Mouse (Mus musculus): ENCODE measurements at regions not wholly inside any gene's neighbourhood (a gene's known extent, or its start where the extent isn't known, plus 50 kb on each side); places are given as distances from the start of the nearest gene placed in this dataset.

DNA sequence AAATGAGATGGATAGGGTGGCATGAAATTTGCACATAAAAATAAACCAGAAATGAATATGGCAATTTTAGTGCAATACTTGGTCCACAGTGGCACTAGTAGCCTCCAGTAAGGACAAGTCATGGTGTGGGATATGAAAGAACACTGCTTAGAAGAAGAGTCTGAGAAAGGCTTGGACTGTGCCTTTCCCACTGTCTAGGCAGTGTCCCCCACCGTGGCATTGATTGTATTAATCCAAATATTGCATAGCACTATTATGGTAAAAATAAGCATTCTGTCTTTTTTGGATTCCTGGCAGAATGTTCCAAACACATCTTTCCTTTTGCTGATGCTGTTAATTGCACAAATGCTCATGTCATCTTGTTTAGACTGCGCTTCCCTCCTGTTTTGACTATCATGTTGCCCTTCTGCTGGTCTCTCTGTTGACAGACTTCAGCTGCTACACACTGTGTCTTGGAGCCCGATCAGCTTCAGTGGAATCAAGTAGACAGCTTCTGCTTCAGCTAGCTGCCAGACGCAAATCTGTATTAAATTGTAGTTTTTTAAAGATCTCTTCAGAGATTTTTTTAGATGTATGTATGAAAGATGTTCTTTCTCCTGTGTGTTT is 186.2 kb upstream of the Robo2 start:
- no peak for DNase-seq

GRCm38 (mm10) chr16:74591896-74592295 is 180.3 kb upstream of the Robo2 start:
- DNase-seq, result no peak

- DNase-seq, result no peak
These were observed 171.2 kb upstream of the Robo2 start for GRCm38 (mm10) chr16:74582645-74583423.

- DNase-seq, result no peak
These were observed 136.7 kb upstream of the Robo2 start for GRCm38 (mm10) chr16:74548374-74548773.

DNA sequence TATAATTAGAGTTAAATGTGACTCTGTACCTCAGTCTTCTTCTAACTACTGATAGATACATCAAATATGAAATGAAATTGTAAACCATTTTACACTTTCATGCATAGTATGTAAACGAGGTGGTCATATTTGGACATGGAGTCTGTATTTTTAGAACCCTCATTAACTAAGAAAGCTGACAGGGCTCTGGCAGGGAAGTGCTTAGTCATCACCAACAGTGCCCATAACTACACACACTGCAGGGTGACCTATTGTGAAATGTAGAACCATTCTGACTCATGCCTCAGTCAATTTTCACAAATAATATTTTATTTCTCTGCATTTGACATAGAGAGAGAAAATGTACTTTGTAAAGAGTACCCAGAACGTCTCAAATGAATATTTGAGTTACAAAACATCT is 118.9 kb upstream of the Robo2 start:
- DNase-seq, result no peak

DNA sequence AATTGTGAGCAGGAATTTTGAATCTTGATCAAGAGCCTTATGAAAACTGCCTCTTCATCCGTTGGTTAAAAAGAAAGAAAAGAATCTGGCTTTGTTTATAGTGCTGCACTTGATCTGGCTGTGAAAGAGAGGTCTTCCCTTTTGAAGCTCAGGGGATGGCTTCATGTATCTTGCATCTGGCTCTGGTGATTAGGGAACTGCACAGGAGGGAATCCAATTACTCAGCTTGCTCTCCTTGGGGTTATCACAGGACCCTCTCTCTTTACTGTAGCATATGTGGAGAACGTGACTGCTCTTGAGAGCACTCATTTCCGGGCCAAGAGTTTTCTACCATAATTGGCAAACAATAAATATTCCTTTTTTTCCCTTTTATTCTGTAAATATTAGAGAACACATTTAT is 116.6 kb upstream of the Robo2 start:
- no peak for DNase-seq

- DNase-seq, result no peak
These were observed 114.9 kb upstream of the Robo2 start for GRCm38 (mm10) chr16:74526521-74526920.

DNA sequence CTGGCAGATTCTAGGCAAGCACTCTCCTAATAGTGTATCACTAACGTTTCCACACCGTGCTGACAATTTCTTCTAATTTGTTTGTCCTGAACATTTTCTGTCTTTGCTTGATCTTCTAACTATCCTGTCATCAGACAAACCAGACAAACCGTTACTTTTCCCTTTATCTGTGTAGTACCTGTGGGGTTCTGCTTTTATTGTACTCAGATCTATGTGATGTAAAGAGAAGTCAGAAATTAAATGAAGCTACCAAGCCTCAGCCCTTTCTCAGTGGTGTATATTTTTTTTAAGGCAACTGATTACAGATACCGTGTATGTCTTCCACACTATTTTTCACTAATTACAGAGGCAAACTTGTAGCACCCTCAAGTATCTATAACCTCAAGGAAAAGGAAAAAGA is 108.9 kb upstream of the Robo2 start:
- DNase-seq, result no peak

DNA sequence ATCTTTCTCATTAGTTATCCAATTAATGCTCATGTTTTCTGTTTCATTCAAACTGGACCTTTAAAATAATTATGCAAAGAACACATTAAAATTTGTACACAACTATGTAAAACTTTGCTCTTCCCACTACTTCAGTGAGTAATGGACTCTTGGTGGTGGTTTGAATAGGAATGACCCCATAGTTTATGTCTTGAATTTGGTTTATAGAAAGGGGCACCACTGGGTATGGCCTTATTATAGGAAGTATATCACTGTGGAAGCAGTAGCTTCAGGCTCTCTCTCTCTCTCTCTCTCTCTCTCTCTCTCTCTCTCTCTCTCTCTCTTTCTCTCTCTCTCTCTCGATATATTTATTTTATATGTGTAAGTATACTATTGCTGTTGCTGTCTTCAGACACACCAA is 106.3 kb upstream of the Robo2 start:
- no peak for DNase-seq

- no peak for DNase-seq
These were observed 105.7 kb upstream of the Robo2 start for GRCm38 (mm10) chr16:74517374-74517773.

GRCm38 (mm10) chr16:74514481-74514880 is 102.9 kb upstream of the Robo2 start:
- DNase-seq, result no peak

- DNase-seq, result no peak
These were observed 98.8 kb upstream of the Robo2 start for GRCm38 (mm10) chr16:74510383-74510782.

DNA sequence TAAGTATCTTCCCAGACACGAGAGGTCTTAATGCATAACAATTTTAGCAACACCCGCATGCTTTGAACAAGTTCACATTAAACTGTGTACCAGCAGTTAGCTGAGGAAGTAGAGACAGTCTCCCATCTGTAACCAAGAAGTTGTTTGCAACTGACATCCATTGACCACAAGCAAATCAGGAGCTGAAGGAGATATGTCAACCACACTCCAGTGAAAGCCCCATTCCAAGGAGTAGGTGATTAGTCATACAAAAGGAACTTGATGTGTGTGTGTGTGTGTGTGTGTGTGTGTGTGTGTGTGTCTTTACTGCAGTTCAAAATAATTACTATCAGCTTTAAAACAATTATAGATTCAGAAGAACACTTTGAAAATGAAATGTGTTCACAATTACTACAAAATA is 97.9 kb upstream of the Robo2 start:
- no peak for DNase-seq

DNA sequence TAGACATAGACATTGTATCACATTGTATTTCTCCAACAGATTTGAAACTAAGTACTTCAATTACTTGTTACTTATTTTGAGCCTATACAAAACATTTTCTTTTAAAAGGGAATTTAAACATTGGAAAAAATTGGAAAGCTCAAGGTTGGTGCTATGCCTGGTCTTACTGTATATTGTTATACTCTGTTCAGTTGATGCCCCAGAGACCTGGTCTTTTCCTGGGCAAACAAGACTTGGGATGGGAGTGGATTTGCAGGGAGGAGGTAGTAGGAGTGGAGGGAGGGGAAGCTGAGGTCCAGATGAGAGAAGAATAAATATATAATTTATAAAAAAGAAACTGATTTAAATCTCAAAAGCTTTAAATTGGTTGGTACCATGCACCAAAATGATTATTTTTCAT is 95.1 kb upstream of the Robo2 start:
- DNase-seq, result no peak

DNA sequence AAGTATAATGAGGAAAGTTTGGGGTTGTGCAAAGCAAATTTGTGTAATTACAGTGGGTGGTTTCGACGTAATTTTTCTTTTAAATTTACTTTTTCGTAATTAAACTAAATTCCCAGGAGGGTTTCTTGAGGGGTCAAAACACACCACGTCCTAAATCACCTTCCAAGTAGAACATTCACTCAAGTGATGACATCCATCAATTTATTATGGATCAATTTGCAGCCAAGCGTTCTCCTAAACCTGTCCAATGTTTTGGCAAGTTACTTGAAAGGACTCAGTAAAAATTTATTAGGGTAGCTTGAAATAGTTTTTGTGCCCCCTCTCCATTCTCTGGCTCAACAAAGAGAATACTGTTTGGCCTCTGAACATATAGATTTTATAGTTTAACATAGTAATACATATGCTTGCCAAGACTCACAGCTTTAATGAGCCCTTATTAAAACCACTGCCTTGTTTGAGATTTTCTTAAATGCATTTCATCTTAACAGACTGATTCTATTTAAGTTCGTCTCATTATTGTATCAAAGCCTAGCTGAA is 94.6 kb upstream of the Robo2 start:
- no peak for DNase-seq

- no peak for DNase-seq
These were observed 92.8 kb upstream of the Robo2 start for GRCm38 (mm10) chr16:74504426-74504825.

DNA sequence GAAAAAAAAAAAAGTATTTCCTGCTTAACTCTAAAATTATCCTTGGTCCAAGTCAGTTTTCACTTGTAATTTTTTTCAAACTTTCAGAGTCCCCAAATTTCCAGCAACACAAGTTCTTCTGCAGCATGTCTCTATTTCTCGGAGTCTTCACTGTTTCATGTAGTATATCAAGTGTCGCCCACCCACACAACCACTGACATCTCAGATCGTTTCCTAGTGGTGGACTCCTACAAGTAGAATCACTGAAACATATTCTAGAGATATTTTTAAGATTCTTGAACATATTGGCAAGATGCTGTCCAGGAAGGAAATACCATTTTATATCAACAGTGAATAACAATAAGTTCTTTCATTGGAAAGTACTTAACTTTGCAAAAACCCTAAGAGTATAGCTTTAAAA is 89.1 kb upstream of the Robo2 start:
- no peak for DNase-seq

DNA sequence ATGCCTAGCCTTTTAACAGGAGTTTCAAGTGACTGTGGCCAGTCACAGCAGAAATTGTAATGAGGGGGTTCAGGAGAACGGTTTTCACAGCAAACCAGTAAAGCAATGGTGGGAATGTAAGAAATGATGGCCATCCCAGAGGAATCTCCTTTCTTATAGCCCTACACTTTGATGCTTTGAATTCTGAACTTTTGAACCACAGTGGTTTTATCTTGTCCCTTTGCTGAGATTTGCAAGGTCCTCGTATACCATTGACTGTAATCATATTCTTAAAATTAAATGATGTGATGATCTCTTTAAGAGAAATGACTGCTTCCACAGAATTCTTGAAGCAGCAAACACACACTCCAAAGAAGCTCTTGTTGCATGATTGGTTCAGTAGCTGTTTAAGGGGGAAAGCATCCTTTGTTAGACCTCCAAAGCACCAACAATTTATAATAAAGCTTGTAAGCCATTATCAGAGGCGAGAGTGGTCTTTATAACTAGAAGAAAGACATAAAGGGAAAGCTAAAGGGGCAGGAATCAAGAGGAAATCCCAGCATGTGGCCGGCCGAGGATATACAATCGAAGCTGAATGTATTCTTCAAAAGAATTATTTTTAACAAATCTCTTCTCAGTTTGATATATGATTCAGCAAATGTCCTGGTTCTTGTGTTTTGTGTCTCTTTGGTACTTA is 56.3 kb upstream of the Robo2 start:
- no peak for DNase-seq

DNA sequence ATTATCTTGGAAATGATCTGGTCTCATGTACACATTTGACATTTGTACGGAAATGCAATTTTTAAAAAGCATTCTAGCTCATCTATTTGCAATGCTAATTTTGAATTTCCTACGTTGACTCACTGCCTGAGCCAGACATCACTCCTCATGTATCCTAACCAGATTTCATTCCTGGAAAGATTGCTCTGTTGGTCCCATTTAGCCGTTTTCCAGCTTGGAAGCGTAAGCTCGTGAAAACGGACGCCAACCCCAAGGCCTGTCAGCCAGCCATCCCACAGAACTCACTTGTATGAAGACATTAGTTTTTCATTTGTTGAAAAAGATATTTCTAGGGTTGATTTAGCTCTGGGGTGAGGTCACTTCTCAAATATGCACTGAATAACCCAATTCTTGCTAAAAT is 55.5 kb upstream of the Robo2 start:
- DNase-seq, result no peak

DNA sequence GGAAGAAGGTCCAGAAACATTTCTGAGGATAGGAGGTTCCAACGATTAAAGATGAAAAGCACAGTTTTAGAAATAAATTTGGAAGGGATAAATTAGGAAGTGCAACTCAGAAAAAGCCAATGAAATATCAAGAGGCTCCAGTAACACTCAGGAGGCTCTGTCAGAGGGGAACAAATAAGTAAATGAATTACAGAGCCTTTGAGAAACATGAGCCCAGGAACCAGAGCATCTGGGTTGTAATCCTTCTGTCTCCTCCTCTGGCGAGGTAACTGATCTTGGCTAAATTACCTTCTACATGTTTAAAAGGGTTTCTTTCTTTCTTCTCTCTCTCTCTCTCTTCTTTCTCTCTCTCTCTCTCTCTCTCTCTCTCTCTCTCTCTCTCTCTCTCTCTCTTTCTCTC is 53.2 kb upstream of the Robo2 start:
- DNase-seq, result no peak

DNA sequence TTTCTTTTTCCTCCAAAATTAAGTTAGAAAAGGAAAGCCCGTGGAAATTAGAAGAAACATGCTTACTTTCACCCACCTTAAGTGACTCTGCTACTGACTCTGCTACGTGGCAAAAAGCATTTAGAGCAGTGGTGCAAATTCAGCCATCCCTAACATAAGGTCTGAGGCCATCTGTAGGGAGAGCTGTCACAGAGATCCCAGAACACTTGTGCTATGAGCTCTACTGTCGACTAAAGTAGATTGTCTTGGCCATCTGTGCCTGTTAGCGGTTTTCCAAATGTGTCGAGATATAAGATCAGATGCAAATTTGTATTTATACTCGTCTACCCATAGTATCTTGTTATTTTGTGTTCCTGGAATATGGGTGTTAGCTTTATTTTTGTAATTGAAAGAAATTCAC is 52.7 kb upstream of the Robo2 start:
- no peak for DNase-seq

DNA sequence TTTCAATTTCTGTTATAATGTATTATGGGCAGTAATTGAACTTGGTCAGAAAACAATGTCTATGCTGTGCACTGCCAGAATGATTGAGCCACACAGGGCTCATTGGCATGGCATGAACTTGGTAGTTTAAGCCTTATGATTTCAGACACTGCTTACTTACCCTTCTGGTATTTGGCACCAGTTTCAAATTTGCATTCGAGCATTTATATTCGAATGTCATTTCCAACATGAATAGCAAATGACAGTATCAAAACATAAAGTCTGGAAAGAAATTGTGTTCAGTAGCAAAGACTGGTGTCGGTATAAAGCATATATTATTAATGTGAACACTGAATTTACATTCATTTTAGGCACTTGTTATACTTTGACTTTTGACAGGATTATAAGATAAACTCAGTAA is 50.8 kb upstream of the Robo2 start:
- DNase-seq, result no peak

Measured in cerebellum, postnatal 36 days (tissue).